Mouse (Mus musculus) Muller cell, postnatal 12 days (primary cell): ENCODE measurements at regions not wholly inside any gene's neighbourhood (a gene's known extent, or its start where the extent isn't known, plus 50 kb on each side); places are given as distances from the start of the nearest gene placed in this dataset.
"Not testable (repeated sequence)": the region's sequence is repeated elsewhere in the genome, so short reads cannot be mapped to it uniquely, and the experiment has no call there.

Experiments
- DNase-seq: peaks from one replicate; pipeline ENCODE4 v3.0.0-alpha.2; 2015; ENCODE audit errors: inconsistent ontology term

DNA sequence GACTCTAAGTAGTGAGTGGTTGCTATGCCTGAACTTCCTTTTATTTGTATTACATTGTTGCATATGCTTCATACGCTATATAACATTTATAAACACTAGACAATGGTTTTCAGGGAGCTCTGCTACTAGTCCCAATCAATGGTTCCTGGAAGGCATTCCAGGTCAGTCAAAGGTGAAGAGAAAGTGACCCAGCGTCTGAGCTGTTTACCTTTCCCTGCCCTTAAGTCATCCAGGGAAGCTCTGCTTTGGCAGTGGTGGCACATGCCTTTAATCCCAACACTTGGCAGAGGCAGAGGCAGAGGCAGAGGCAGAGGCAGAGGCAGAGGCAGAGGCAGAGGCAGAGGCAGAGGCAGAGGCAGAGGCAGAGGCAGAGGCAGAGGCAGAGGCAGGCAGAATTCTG, 76.5 kb upstream of the Mpdz start:
- DNase-seq = not testable (repeated sequence)

DNA sequence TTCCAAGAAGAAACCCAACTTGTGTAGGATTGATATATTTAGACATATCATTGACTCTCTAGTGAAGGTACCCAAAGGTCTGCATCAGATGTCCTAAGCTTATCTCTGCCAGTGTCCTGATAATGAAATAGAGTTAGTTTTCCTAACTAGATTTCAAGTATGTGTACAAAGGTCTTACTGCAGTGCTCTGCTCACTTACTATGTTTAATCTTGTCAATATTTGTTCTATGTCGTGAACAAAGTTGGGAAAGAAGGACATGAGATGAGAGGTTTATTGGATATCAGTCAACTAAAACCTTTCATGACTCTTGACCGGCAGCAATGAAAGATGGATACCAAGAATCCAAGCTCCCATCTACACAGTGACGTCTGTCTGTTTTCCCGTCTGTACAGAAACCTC, 71.9 kb upstream of the Mpdz start:
- no peak for DNase-seq

DNA sequence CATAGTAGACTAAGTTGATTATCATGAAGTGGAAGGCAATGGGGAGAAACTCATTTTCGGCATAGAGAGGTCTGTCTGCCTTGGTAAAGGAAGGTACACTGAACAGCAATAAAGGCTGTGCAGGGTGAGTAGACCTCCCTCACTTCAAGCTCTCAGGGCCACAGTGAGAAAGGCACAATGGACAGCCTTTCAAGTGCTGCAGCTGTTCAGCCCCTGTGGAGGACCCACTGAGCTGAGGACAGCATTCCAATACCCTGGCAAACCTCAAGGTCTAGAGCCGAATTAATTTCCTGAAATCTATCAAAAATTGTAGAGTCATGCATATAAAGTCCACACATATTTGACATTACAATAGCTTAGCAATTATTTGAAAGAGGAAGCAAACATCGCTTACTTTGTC, 69.8 kb upstream of the Mpdz start:
- peak; percentile 47 for DNase-seq

DNA sequence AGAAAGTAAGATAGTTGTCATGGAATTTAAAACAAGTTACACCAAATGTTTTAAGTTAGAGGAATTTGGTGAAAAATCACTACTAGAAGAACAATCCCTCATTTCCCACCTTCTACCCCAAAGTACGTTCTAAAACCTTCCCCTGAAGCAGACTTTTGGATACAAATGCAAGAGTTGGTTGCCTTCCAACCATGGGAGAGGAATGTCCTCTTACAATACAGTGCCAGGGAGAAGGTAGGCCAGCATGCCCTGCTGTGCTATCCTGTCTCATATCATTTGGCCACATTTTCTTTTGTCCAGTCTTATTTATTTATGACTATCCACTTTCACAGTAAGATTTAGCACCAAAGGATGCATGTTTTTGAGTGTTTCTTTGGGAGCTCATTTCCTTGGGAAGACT, 66.2 kb upstream of the Mpdz start:
- no peak for DNase-seq

DNA sequence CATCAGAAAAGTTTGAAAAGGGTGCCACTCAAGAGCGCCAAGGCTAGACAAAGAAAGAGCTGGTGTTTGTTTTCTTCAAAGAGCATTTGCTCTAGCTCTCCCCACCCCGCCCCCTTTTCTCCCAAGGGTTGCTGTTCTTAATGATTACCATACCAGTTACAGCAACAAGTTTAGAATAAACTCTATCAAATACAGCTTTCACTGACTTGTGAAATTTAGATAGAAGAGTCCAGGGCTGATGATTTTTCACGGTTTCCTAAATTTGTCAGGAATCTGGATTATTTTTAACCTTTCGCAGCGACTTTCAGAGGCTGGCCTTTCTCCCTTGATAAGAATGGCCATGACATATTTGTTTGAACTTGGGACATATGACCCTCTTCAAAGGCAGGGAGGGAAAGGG, 64.2 kb upstream of the Mpdz start:
- no peak for DNase-seq

DNA sequence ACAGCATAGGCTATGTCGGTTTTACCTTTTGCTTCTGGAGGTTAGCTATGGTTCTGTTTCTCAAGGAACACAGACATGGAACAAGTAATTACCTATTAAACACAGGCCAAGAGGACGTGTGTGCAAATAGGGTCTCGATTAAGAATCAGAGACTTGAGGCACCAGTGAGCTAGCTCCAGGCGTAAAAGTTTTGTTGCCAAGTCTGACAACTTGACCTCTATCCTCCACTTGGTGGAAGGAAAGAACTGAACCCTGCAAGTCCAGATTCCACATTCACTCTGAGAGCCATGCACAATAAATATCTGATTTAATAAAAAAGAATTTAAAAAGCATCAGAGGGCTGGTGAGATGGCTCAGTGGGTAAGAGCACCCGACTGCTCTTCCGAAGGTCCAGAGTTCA, 63.7 kb upstream of the Mpdz start:
- no peak for DNase-seq

DNA sequence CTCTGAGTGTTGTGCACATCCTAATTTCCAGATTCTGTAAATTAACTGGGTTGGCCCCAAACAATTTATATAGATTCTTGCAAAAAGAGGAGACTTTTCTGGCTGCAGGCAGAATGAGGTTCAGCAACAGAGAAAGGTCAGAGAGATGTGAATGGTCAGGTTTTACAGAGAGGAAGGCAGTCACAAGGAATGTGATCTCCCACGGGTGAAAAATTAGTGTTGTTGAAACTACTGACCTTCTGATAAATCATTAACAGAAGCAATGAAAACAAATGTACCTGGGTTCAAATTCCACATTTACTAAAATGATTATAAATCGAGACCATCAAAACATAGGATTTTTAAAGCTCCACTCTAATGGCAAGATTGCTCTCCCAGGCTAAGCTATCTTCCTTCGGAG, 62.5 kb upstream of the Mpdz start:
- no peak for DNase-seq

DNA sequence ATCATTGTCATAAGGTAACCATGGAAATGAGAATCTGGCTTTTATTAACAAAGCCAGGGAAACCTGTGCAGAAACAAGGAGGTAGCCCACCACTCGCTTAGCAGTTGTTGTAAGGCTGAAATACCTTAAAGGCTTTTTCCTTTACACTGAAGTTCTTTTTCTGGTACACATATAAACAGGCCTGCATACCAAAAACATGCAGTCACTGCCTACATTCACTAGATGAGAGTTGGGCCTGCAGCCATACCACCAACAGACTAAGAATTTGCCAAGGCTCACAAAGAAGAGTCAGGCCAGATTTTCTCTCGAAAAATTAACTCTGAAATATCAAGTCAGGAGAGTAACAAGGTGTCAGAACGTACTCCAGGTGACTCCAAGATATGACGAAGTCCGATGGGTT, 61.3 kb upstream of the Mpdz start:
- peak; percentile 67 for DNase-seq

DNA sequence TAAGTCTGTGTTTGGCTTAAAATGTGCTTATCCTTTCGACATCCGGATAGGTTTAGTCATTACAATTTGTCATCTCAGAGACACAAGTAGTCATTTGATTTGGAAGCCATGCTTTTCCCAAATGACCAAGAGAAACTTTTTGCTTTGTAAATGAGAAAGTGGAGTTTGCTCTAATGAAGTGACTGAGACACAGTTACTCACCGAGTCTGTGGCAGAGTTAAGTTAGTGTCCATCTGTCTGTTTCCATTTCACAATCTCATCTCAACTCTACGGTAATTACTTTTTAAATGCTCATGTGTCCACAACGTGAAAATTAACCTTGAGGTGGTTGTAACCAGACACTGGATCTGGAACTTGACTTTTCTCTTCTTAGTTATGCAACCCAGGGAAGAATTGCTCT, 59.2 kb upstream of the Mpdz start:
- DNase-seq = no peak

DNA sequence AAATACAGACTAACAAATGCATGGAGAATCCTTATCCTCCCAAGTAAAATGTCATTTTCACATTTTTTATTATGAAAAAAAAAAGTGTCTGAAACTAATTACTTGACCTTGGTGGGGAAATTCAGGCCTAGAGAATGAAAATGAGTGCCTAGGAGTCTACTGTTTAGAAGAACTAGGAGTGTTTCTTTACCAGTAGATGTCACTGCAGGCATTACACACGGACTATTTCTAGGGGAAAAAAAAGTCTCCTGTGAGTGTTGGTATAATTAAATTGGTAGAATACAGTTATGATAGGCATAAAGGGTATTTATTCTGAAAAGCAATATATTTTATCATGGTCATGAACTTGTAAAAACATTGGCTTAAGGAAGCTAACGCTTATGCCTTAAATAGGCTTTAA, 55.5 kb upstream of the Mpdz start:
- peak; percentile 53 for DNase-seq

DNA sequence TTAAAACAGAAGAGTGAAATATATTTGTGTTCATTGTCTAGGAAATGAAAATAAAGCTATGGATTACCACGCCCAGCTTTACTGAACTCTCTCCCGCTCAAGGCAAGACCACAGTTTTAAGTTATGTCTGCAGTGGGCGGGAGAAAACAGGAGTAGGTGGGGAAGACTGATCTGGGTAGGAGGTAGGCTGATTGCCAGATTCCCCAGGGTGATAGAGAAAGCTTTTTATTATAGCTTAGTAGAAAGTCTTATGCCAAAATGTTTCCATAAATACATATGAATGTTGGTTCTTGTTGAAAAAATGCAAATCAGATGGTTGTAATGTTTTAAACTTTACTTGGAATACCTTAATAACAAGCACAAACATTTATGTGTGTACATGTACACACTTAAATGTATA, 50.2 kb upstream of the Mpdz start:
- DNase-seq = no peak
